Mouse (Mus musculus) liver, adult 2 months (tissue): ENCODE measurements around the gene Klb.

ENCODE experiments used
- CTCF ChIP-seq: fragments of 200-500 bp; IDR thresholded peaks from 2 replicates; pipeline ENCODE4 v1.5.1; 2011; ENCODE audit warnings: low read depth, low read length, control low read depth
- POLR2A ChIP-seq: fragments of 200-500 bp; IDR thresholded peaks from 2 replicates; pipeline ENCODE4 v1.6.1; 2011; ENCODE audit warnings: low read length, control low read depth; ENCODE audit not compliant: insufficient read depth; ENCODE audit errors: extremely low read depth

DNA sequence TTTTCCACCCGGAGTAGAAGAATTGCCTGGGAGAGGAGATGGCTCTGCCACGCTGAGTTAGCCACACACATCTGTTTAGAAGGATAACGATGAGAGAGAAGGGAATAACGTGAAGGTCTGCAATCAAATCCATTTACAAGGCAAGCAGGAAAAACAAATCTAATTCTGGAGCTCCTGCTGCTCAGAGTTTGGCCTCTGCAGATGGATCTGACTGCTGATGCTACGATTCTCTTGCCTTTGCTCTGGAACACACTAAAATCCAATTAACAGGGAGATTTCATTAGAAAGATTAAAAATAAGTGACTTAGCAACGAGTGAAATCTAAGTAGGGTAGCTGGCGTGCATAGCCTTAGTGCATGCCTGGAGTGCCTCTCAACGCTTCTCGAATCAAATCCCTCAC lies 42.6 kb upstream of the Klb start:
- TF ChIP-seq POLR2A, result no peak
- no peak for TF ChIP-seq CTCF
